Mouse (Mus musculus) heart, postnatal 0 days (tissue): ENCODE measurements at regions not wholly inside any gene's neighbourhood (a gene's known extent, or its start where the extent isn't known, plus 50 kb on each side); places are given as distances from the start of the nearest gene placed in this dataset.
A peak's percentile ranks its signal among the peaks of the same experiment; 100 is the strongest.
"Not testable (repeated sequence)": the region's sequence is repeated elsewhere in the genome, so short reads cannot be mapped to it uniquely, and the experiment has no call there.

Experiments used
- CTCF ChIP-seq: IDR thresholded peaks from 2 replicates; pipeline ENCODE4 v1.5.1; 2016; ENCODE audit warnings: antibody characterized with exemption, control low read depth, low read depth
- EP300 ChIP-seq: IDR thresholded peaks from 2 replicates; pipeline ENCODE4 v1.6.1; 2016; ENCODE audit warnings: antibody characterized with exemption, low read depth

- peak; percentile 54 for TF ChIP-seq CTCF
- not testable (repeated sequence) for TF ChIP-seq EP300
Observed at GRCm38 (mm10) chr6:101650348-101650747, 272.7 kb upstream of the Pdzrn3 start.
